Mouse (Mus musculus) neutrophil, adult 5-6 weeks (primary cell): ENCODE results near the gene Micu1. TPM values are rescaled to one million over a fixed set of nuclear protein-coding genes. Genes with fewer than 3 reads are reported as not detected.

ENCODE experiments used
- ATAC-seq: fragments of 151-379, 151-347 bp; 2 replicates; pipeline ENCODE4 v1.8.0; 2017; ENCODE audit warnings: mild to moderate bottlenecking, moderate TSS enrichment; ENCODE audit not compliant: insufficient number of reproducible peaks, poor library complexity, low FRiP score, severe bottlenecking; ENCODE audit errors: extremely low read depth
- total RNA-seq: library from RNA; stranded (forward); fragments of 200-1000 nt; gene quantifications from 2 replicates; pipeline ENCODE4 v1.2.3, GENCODE M21; 2017

Gene Micu1
- total RNA-seq, 1 experiment from 2014 or later, result 52.5 TPM

GRCm38 (mm10) chr10:59710246-59710645 lies 8.0 kb downstream of the Micu1 start:
- ATAC-seq, result peak; percentile 66; the same call in 1 of the 2 replicates

GRCm38 (mm10) chr10:59712062-59712461 lies 9.8 kb downstream of the Micu1 start:
- no peak for ATAC-seq

DNA sequence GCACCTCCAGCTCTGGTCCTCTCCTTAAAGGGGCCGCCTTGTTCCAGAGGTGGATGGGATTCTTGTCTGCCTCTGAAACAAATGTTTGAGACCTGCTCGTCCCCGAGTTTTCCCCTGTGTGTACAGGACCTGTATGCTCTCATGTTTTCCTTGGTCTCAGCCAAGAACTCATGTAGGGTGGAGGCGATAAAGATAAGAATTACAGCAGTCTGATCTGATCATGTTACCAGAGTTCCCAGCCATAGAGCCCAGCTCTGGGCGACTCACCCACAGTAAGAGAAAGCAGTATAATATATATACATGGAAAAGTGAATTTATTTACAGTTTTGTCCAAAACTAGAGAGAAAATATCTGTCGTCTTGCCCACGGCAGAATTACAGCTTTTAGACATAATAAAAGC lies 17.7 kb downstream of the Micu1 start:
- no peak for ATAC-seq

- no peak for ATAC-seq
These were observed 19.3 kb downstream of the Micu1 start for GRCm38 (mm10) chr10:59721555-59721954.

- ATAC-seq, result no peak
These were observed 22.4 kb downstream of the Micu1 start for GRCm38 (mm10) chr10:59724634-59725033.

DNA sequence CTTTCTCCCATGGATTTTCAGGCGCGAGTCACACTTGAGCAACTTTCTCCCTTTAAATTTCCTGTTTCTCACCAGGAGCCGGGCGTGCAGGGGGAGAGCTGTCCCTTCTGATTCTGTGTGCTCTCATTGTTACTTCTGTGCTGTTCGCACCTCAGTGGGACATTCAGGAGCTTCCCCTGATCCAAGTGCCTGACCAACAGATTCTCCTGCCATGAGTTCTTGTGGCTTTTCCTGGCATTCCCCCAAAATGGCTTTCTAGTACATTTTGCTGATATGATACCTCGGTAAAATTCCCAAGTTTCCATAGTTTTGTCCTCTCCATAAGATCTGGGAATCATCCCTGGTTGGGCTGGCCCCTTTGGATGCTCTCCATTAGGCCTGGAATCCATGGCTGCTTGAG lies 25.0 kb downstream of the Micu1 start:
- no peak for ATAC-seq

DNA sequence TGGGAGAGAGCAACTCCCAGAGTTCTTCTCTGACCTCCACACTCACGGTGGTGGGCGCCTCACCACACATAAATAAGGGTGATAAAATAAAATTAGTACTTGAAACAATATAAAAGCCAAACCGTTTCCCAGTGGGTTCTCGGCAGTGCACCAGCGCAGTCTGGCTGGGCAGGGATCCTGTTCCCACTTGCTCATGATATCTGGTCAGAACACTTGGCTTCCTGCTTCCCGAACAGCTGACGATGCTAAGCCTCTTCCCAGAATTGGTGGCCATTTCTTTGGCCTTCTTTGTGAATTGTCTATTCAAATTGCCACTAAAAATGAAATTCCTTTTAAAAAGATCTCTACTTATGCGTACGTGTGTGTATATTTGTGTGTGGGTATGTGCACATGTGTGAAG lies 27.0 kb downstream of the Micu1 start:
- ATAC-seq, result no peak

DNA sequence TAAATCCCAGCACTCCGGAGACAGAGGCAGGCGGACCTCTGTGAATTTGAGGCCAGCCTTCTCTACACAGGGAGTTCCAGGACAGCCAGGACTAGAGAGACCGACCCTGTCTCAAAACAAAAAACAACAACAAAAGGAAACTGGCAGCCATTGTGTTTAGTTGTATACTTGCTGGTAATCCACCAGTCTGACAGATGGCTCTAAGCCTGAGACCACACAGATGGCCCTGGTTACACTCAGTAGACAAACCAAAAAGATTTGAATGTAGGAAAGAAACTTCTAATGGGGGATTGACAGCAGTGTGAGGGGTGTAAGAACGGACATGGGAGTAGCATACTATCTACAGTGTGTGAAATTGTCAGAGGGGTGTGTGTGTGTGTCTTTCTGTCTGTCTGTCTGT lies 27.6 kb downstream of the Micu1 start:
- ATAC-seq, result no peak

DNA sequence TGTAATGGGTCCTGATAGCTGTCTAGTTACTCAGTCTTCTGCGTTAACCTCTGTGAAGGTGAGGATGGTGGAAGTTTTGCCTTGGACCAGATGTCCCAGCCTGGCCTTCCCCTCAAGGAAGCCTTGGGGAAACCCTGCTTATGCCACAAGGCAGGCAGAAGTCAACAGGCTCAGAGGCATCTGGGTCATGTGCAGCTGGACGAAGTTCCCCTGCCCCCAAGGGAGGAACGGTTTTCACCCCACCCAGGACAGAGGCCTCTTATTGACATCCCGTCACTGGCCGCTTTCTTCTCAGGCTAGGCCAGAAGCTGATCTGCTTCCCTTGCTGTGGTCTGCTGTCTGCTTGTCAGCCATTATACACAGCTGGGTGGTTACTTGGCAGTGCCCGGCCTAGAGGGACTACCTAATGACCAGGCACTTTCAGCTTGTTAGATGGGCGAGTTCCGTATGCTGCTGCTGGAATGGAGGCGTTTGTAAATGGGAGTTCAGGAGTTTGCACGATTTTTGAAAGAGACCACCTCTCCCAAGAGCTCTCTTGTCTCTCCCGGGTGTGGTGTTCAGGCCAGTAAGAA lies 33.8 kb downstream of the Micu1 start:
- no peak for ATAC-seq

- no peak for ATAC-seq
These were observed 39.2 kb downstream of the Micu1 start for GRCm38 (mm10) chr10:59741448-59741847.

DNA sequence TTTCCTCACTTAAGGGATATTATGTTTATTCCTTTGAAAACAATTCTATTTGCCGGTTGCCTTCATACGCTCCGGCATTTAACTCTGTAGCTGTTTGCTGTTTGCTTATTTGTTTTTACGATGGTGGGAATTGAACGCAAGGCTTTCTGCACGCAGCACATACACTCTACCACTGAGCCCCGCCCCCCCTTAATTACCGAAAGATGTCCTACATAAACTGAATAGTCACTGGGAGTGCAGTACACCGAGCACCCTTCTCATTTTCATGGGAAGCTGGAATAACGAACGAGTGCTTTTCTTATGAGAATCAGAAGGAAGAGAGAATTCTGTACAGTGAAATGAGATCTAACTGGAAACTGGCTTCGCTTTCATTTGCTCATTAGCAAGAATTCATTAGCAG lies 41.1 kb downstream of the Micu1 start:
- ATAC-seq, result no peak

GRCm38 (mm10) chr10:59743969-59744368 lies 41.7 kb downstream of the Micu1 start:
- ATAC-seq, result no peak

DNA sequence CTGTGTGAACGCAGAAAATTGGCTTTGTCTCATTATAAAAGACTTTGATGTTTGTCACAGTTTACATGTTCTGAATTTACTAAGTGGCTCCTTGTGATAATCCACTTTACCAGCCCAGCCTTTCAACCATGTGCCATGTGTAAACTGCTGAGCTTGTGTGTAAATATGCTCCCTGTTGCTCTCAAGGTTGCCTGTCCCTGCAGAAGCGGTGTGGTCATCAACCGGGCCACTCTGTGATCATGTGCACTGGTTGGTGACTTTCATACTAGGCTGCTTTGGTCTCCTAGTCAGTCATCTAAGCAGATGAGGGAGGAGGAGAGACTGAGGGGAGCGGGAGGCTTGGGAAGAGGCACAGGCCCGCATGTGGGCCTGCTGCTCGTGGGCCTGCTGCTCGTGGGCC lies 45.1 kb downstream of the Micu1 start:
- ATAC-seq, result no peak

DNA sequence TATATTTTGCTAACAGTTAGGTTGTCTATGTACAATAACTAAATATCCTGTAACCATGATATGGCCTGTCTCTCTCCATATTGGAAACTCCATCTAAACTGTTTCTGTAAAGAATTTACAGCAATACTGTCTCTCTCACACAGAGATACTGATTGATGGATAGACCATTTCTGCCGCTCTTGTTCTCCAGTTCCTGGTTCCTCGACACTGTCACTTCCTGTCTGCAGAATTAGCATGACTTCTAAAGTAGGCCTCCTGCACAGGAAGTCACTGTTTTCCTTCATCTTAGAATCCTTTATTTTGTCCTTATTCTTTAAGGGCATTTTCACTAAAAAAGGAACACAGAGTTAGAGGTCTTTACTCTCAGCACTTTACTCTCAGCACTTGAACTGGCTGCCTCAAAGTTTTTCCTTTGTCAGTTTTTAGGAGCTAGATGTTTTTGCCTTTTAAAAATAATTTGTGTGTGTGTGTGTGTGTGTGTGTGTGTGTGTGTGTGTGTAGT lies 46.5 kb downstream of the Micu1 start:
- ATAC-seq, result no peak

GRCm38 (mm10) chr10:59753538-59754069 lies 51.3 kb downstream of the Micu1 start:
- ATAC-seq, result no peak

DNA sequence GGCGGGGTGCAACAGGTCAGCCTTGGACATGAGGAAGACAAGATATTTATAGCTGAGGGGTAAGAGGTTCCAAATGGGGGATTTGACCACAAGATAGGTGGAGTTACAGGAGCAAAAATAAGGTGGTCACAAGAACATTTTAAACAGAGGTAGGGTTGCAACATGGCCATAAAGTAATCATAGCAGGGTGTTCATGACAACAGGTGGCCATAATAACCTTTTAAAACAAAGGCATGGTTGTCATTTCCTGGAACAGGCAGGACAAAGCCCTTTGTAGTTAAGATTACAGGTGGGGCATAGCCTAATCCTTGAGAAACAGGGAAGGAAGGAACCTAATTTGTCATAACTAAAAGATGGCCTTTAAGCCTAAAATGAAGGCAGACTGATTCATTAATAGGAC lies 51.8 kb downstream of the Micu1 start:
- no peak for ATAC-seq

DNA sequence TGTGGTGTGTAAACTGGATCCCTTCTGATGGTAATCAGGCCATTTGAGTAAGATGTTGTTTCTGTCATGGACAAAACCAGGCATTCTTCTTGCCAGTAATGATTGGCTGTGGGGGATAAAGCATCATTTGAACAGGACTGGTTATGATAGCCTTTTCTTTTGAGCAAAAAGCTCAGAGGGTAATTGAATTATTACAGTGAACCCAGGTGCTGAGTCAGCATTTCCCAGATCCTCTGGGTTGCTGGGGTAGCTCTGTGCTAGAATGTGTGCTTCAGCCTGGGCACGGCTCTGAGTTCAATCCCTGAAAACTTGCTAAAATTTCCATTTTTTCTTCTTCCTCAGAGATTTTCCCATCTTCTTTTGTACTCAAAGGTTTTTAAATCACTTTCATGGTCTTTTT lies 52.6 kb downstream of the Micu1 start:
- ATAC-seq, result no peak

DNA sequence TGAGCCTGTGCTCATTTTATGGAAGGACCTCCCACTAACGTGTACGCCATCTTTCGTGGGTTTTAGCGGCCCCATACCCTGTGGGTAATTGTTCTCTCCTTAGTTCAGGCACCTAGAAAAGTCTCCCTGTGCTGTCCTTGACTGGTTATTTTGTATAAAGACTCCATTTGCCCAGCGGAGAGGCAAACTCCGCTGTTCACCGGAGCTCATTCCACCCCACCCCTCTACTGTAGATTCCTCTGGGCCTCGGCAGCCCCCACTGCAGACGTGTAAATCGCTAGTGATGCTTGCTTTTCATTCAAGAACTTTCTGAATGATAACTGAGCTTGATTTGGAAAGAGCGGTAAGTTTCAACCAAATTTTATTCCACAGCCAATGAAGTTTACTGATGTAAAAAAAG lies 53.4 kb downstream of the Micu1 start:
- ATAC-seq, result no peak

- no peak for ATAC-seq
These were observed 53.8 kb downstream of the Micu1 start for GRCm38 (mm10) chr10:59756090-59756489.

DNA sequence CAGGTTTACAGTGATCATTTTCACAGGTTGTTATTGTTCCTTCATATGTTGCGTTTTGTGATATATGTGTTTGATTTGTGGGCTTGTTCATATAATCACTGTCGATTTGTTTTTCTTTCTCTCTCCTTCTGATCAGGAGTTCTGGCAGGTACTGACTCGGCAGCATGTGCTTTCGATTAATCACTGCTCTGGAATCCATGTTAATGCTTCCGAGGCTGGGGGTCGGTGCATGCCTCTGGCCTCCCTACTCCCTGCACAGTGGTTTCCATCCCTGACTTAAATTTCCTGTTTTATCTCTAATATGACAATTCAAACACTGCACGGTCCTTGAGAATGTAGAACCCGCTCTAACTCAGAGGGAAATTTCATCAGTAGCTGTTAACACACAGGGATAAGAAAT lies 54.3 kb downstream of the Micu1 start:
- no peak for ATAC-seq

DNA sequence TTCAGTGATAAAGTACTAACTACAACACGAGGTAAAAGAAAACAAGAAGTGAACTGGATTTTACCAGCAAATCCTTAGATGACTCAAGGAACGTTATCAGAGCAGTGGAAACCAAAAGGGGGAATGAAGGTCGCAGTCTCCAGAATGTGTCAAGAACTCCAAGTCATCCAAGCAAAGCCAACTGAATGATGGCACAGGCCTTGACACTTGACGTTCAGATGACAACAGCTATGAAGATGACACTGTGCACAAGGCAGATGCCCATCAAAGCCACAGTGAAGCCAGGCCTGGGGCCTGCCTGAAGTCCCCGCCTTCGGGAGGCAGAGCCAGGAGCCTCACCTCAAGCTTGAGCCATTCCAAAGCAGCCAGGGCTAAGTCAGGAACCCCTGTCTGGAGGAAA lies 62.5 kb downstream of the Micu1 start:
- ATAC-seq, result no peak
